Mouse (Mus musculus) layer of hippocampus, adult 11-12 months (tissue): ENCODE results near the gene B3gnt9.

Source experiments
- DNase-seq: peaks from one replicate; pipeline ENCODE4 v3.0.0; 2022; ENCODE audit warnings: low spot score

Gene B3gnt9

DNA sequence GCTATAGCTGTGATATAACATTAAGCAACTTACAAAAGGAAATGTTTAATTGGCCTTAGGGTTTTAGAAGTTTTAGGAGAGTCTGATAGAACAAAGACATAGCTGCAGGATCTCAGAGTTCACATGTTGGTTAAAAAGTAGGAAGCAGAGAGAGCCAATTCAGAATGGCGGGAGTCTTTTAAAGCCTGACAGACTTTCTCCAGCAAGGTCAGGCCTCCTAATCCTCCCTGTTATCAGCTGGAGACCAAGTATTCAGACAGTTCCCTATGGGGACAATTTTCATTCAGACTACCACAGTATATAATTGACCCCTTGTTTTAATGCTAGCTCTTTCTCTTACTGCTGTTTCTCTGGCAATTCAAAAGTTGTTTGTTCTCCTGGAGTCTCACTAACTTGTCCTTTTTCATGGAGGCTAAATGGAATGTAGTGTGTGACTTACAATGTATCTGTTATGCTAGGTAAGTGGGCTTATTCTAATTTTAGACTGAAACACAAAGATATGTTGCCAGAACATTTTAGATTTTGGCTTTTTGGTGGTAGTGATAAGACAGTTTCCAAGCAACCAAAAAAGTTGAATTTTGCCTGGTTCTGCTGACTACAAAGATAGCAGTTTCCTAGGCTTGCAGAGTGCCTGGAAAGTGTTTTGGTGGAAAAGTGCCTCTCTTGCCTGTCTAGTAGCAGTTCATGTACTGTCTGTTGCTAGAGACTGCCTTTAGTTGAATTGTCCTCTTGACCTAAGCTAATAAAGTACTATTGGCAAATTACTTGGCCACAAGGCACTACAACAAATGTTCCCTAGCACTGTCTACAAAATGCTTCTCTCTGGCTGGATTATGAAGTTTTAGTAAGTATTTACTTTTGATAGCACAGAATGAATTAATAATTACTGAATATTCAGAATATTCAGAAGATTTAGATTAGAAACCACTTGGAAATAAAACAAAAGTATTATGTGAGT is 45.5 kb downstream of the B3gnt9 start:
- no peak for DNase-seq

DNA sequence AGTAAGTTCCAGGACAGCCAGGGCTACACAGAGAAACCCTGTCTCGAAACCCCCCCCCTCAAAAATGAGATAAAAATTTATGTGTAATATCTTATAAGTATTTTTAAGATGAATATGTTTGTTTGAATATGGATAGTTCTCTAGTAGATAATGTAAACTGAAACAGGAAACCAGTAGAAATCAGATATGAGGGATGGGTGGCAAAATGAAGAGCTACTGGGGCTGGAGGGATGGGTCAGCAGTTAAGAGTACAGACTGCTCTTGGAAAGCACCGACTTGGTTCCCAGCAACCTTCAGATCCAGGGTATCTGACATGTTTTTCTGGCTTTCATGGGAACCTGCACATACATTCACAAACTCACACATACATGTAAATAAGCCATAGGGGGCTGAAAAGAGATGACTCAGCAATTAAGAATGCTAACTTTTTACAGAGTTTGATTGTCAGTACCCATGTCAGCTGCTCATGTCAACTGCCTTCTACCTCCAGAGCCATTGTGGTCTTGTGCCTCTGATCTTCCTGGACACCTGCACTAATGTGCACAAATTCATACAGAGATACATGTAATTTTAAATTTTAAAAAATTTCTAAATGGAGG is 47.2 kb downstream of the B3gnt9 start:
- DNase-seq, result no peak

DNA sequence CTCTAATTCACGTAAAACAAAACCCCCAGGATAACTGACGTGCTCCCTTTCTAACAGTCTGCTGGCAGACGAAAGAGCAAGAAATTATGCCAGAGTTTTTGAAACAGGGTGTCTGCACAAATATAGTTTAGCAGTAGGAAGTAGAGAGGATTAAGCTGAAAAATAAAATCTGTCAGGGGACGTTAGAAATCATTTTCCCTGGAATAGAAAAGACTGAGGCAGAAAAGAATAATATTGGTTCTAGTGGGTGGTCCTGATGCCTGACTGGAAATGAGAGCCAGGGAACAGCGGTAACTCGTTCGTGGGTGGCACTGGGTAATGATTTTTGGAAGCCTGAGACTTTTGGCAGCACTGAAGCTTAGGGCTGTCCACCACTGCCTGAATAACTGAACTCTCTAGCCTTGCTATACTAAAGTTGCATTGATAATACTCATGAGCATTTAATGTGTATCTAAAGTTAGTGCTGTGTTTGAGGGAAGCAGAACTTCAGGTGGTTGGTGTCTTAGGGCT is 48.1 kb downstream of the B3gnt9 start:
- peak; percentile 36 for DNase-seq

DNA sequence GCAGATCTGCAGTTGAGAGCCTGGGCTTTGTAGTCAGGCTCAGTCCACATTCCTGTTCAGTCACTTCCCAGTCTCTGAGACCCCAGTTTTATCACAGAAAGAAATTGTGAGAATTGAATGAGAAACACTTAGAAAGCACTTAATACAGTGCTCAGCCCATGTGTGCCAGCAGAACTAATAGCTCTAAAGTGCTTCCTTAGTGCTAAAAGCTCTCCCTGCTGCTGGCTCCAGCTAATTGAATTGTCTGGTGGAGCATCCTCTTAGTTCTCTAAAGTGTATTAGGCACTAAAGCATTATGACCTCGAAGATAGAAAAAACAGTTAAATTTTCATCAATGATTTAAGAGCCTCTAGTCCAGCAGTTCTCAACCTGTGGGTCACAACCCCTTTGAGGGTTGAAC is 49.2 kb downstream of the B3gnt9 start:
- DNase-seq, result no peak
